ENCODE assay signal across 8 mouse cellular contexts in the genomic region with DNA sequence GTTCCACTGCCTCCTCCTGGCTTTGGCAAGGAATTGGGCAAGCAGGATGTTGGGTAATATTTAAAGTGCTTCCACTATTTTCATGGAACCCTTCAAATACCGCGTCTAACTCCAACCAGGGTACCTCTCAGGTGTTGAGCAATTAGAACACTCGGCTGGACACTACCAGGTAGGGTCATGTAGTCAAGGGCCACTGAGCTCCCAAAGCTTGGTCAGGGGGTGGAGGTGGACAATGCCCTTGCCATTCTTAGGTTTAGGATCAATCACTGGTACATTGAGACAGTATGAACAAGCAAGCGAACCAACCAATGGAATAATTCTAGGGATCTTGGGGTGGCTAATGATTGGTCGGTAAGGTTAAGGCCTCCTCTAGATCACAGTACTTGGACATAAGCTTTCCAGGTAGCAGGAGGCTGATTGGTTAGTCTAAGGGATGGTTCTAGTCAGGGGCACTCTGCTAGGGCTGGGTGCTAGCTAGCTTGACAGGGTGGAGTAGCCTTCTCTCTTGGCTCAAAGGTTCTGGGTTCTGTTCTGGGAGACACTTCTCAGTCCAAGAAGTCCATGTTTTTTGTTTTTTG. TPM values are rescaled to one million over a fixed set of nuclear protein-coding genes. Genes with fewer than 3 reads are reported as not detected.
DNase-seq lines count a peak whose midpoint lies in the region; ATAC-seq lines count a peak whose summit lies in the region.

No protein-coding gene starts in this region.

- H3K27me3 ChIP-seq in heart, embryonic 16.5 days (ENCODE audit: control insufficient read depth, insufficient read depth, low read length), result peaks cover 28% of the 10 kb centered on the region
- peaks cover 29% of the 10 kb centered on the region for H3K27me3 ChIP-seq in embryonic facial prominence, embryonic 10.5 days (replicated peaks; ENCODE audit: low read depth, poor library complexity, severe bottlenecking)
- H3K27me3 ChIP-seq in hindbrain, embryonic 14.5 days (ENCODE audit: control insufficient read depth, insufficient read depth, low read length), result 0 out of 2 replicates have a peak, but pooled peaks cover 3% of the 10 kb centered on the region
- H3K27me3 ChIP-seq in midbrain, embryonic 11.5 days (ENCODE audit: control insufficient read depth, insufficient read depth, low read length), result peaks cover 21% of the 10 kb centered on the region

- peak overlapping the region; percentile 94 for H3K4me2 ChIP-seq in heart, embryonic 16.5 days (ENCODE audit: low read depth, low read length)
- H3K4me2 ChIP-seq in hindbrain, embryonic 14.5 days (replicated peaks), result peak overlapping the region; percentile 99
- H3K4me2 ChIP-seq in midbrain, embryonic 11.5 days, result peak overlapping the region; percentile 97

- DNase-seq in heart, adult 8-10 months (ENCODE audit: low spot score), result no peak
- DNase-seq in embryonic facial prominence, embryonic 10.5 days (ENCODE audit: low spot score), result no peak
- no peak for DNase-seq in hindbrain, embryonic 14.5 days (ENCODE audit: low spot score)
- peak; percentile 61 for DNase-seq in midbrain, embryonic 11.5 days (ENCODE audit: low spot score, missing footprints)
- DNase-seq in thymus, postnatal 10 days (ENCODE audit: low spot score in 2 of 2), result no peak
- DNase-seq in frontal cortex, postnatal 14 days (ENCODE audit: low spot score in 2 of 2), result no peak
- DNase-seq in gastrocnemius, adult 8-10 months (ENCODE audit: low spot score in 2 of 2), result no peak

- peak overlapping the region; percentile 58 for H3K4me3 ChIP-seq in heart, embryonic 16.5 days (ENCODE audit: low read length)
- peak overlapping the region; percentile 65 for H3K4me3 ChIP-seq in embryonic facial prominence, embryonic 10.5 days
- H3K4me3 ChIP-seq in hindbrain, embryonic 14.5 days (replicated peaks; ENCODE audit: low read length), result peak overlapping the region; percentile 60
- peak overlapping the region; percentile 54 for H3K4me3 ChIP-seq in midbrain, embryonic 11.5 days (ENCODE audit: low read depth, low read length)

- no peaks in the 10 kb centered on the region for H3K9me3 ChIP-seq in heart, embryonic 16.5 days (replicated peaks; ENCODE audit: control insufficient read depth, low read length)
- no peaks in the 10 kb centered on the region for H3K9me3 ChIP-seq in embryonic facial prominence, embryonic 10.5 days
- no peaks in the 10 kb centered on the region for H3K9me3 ChIP-seq in hindbrain, embryonic 14.5 days (ENCODE audit: control insufficient read depth, low read length)
- H3K9me3 ChIP-seq in midbrain, embryonic 11.5 days (ENCODE audit: control insufficient read depth, low read length), result no peaks in the 10 kb centered on the region

- H3K27ac ChIP-seq in heart, embryonic 16.5 days (ENCODE audit: low read length), result no peak overlapping the region
- peak overlapping the region; percentile 92; the same call in 1 of the 2 replicates for H3K27ac ChIP-seq in embryonic facial prominence, embryonic 10.5 days (replicated peaks)
- H3K27ac ChIP-seq in hindbrain, embryonic 14.5 days, result 0 out of 2 replicates have a peak overlapping the region, but pooled peaks have one; percentile 27
- H3K27ac ChIP-seq in midbrain, embryonic 11.5 days (ENCODE audit: low read depth, low read length), result no peak overlapping the region

- peaks cover 14% of the 10 kb centered on the region for H3K36me3 ChIP-seq in heart, embryonic 16.5 days (ENCODE audit: control insufficient read depth, insufficient read depth)
- peaks cover 32% of the 10 kb centered on the region for H3K36me3 ChIP-seq in embryonic facial prominence, embryonic 10.5 days (replicated peaks)
- H3K36me3 ChIP-seq in hindbrain, embryonic 14.5 days (replicated peaks; ENCODE audit: control insufficient read depth, insufficient read depth), result peaks cover 26% of the 10 kb centered on the region
- H3K36me3 ChIP-seq in midbrain, embryonic 11.5 days (ENCODE audit: control insufficient read depth, insufficient read depth, low read length), result peaks cover 7% of the 10 kb centered on the region; the same call in 1 of the 2 replicates

- no peak overlapping the region; the same call in 1 of the 2 replicates for H3K9ac ChIP-seq in heart, embryonic 16.5 days (ENCODE audit: low read length)
- H3K9ac ChIP-seq in hindbrain, embryonic 14.5 days, result peak overlapping the region; percentile 95; the same call in 1 of the 2 replicates
- H3K9ac ChIP-seq in midbrain, embryonic 11.5 days (ENCODE audit: low read length), result no peak overlapping the region; the same call in none of the 2 replicates

- WGBS in heart, embryonic 16.5 days, result 35% methylated on average over 5 of the region's 5 CpGs
- WGBS in embryonic facial prominence, embryonic 10.5 days, result 26% methylated on average over 5 of the region's 5 CpGs
- WGBS in hindbrain, embryonic 14.5 days, result 34% methylated on average over 5 of the region's 5 CpGs
- WGBS in midbrain, embryonic 11.5 days, result 23% methylated on average over 5 of the region's 5 CpGs

- no peak for ATAC-seq in heart, embryonic 16.5 days (replicated peaks; ENCODE audit: extremely low read depth, insufficient read depth, low FRiP score)
- no peak for ATAC-seq in hindbrain, embryonic 14.5 days (ENCODE audit: low FRiP score)
- ATAC-seq in midbrain, embryonic 11.5 days (ENCODE audit: low FRiP score), result 0 out of 2 replicates have a peak, but pooled peaks have one; percentile 1

- H3K4me1 ChIP-seq in heart, embryonic 16.5 days (ENCODE audit: control insufficient read depth, insufficient read depth, low read length), result peaks cover 34% of the 10 kb centered on the region
- peaks cover 55% of the 10 kb centered on the region for H3K4me1 ChIP-seq in embryonic facial prominence, embryonic 10.5 days
- peaks cover 38% of the 10 kb centered on the region for H3K4me1 ChIP-seq in hindbrain, embryonic 14.5 days (replicated peaks; ENCODE audit: control insufficient read depth, insufficient read depth, low read length)
- H3K4me1 ChIP-seq in midbrain, embryonic 11.5 days (ENCODE audit: control insufficient read depth, insufficient read depth, low read length), result peaks cover 37% of the 10 kb centered on the region

RNA-seq across cellular contexts. Expression of a gene that starts 3.2 kb away (rescaled TPM):
- 1.3 and 1.6 TPM in 2 replicates for polyA plus RNA-seq in heart, embryonic 16.5 days (2015; fragmentation: Nextera tagmentation; extraction: Ambion mirVana)
- 1 to 10 TPM in 2 of 4 experiments, under 1 TPM in 2; 0.66 to 1.5 (median 0.89) TPM for total RNA-seq in heart, adult 8-10 months (2022)
- 5.0 and 7.3 TPM in 2 replicates for polyA plus RNA-seq in embryonic facial prominence, embryonic 10.5 days (2016; fragmentation: Nextera tagmentation; extraction: Ambion mirVana)
- 3.9 and 5.0 TPM in 2 replicates for polyA plus RNA-seq in hindbrain, embryonic 14.5 days (2014; fragmentation: Nextera tagmentation; extraction: Ambion mirVana)
- 2.3 and 3.0 TPM in 2 replicates for polyA plus RNA-seq in midbrain, embryonic 11.5 days (2014; fragmentation: Nextera tagmentation; extraction: Ambion mirVana)
- total RNA-seq in gastrocnemius, adult 8-10 months (2022), result under 1 TPM; 0.19 to 0.53 (median 0.42) TPM

RNA-seq across cellular contexts. Expression of a gene that starts 7.2 kb away (rescaled TPM):
- 3.7 and 4.3 TPM in 2 replicates for polyA plus RNA-seq in heart, embryonic 16.5 days (2015; fragmentation: Nextera tagmentation; extraction: Ambion mirVana)
- total RNA-seq in heart, adult 8-10 months (2022), result 10 to 100 TPM; 11.5 to 14.5 (median 12.6) TPM
- 6.0 and 6.1 TPM in 2 replicates for polyA plus RNA-seq in embryonic facial prominence, embryonic 10.5 days (2016; fragmentation: Nextera tagmentation; extraction: Ambion mirVana)
- 27.1 and 27.6 TPM in 2 replicates for polyA plus RNA-seq in hindbrain, embryonic 14.5 days (2014; fragmentation: Nextera tagmentation; extraction: Ambion mirVana)
- polyA plus RNA-seq in midbrain, embryonic 11.5 days (2014; fragmentation: Nextera tagmentation; extraction: Ambion mirVana), result 6.5 and 7.3 TPM in 2 replicates
- total RNA-seq in gastrocnemius, adult 8-10 months (2022), result 1 to 10 TPM; 4.8 to 7.0 (median 5.8) TPM

RNA-seq across cellular contexts. Expression of a gene that starts 8.1 kb away (rescaled TPM):
- 4.2 and 5.7 TPM in 2 replicates for polyA plus RNA-seq in heart, embryonic 16.5 days (2015; fragmentation: Nextera tagmentation; extraction: Ambion mirVana)
- 1 to 10 TPM; 1.7 to 2.9 (median 2.5) TPM for total RNA-seq in heart, adult 8-10 months (2022)
- 23.0 and 24.8 TPM in 2 replicates for polyA plus RNA-seq in embryonic facial prominence, embryonic 10.5 days (2016; fragmentation: Nextera tagmentation; extraction: Ambion mirVana)
- 8.2 and 10.1 TPM in 2 replicates for polyA plus RNA-seq in hindbrain, embryonic 14.5 days (2014; fragmentation: Nextera tagmentation; extraction: Ambion mirVana)
- 15.1 and 16.9 TPM in 2 replicates for polyA plus RNA-seq in midbrain, embryonic 11.5 days (2014; fragmentation: Nextera tagmentation; extraction: Ambion mirVana)
- 1 to 10 TPM; 1.1 to 1.5 (median 1.3) TPM for total RNA-seq in gastrocnemius, adult 8-10 months (2022)

RNA-seq across cellular contexts. Expression of a gene that starts 38.8 kb away (rescaled TPM):
- polyA plus RNA-seq in heart, embryonic 16.5 days (2015; fragmentation: Nextera tagmentation; extraction: Ambion mirVana), result 37.0 and 43.2 TPM in 2 replicates
- under 1 TPM; 0.22 to 0.66 (median 0.40) TPM for total RNA-seq in heart, adult 8-10 months (2022)
- polyA plus RNA-seq in embryonic facial prominence, embryonic 10.5 days (2016; fragmentation: Nextera tagmentation; extraction: Ambion mirVana), result 113 and 122 TPM in 2 replicates
- 11.8 and 21.2 TPM in 2 replicates for polyA plus RNA-seq in hindbrain, embryonic 14.5 days (2014; fragmentation: Nextera tagmentation; extraction: Ambion mirVana)
- polyA plus RNA-seq in midbrain, embryonic 11.5 days (2014; fragmentation: Nextera tagmentation; extraction: Ambion mirVana), result 89.9 and 98.6 TPM in 2 replicates
- total RNA-seq in gastrocnemius, adult 8-10 months (2022), result under 1 TPM; 0.10 to 0.48 (median 0.32) TPM

RNA-seq across cellular contexts. Expression of a gene that starts 43.0 kb away (rescaled TPM):
- 522 and 538 TPM in 2 replicates for polyA plus RNA-seq in heart, embryonic 16.5 days (2015; fragmentation: Nextera tagmentation; extraction: Ambion mirVana)
- total RNA-seq in heart, adult 8-10 months (2022), result 100 to 1,000 TPM; 224 to 240 (median 231) TPM
- polyA plus RNA-seq in embryonic facial prominence, embryonic 10.5 days (2016; fragmentation: Nextera tagmentation; extraction: Ambion mirVana), result 422 and 435 TPM in 2 replicates
- 1,495 and 1,569 TPM in 2 replicates for polyA plus RNA-seq in hindbrain, embryonic 14.5 days (2014; fragmentation: Nextera tagmentation; extraction: Ambion mirVana)
- polyA plus RNA-seq in midbrain, embryonic 11.5 days (2014; fragmentation: Nextera tagmentation; extraction: Ambion mirVana), result 437 and 465 TPM in 2 replicates
- total RNA-seq in gastrocnemius, adult 8-10 months (2022), result 100 to 1,000 TPM; 152 to 173 (median 158) TPM

Comparison
In these comparisons a context has a peak if more than half of its experiments do, and no peak if none do; other contexts are left out.
1. H3K27ac ChIP-seq: peak in embryonic facial prominence, embryonic 10.5 days (single experiment) and hindbrain, embryonic 14.5 days (single experiment); none in heart, embryonic 16.5 days (single experiment) and midbrain, embryonic 11.5 days (single experiment).
2. Peak in every context shown above with its lines, with median percentiles within 50 percentile points of each other: H3K4me2 ChIP-seq and H3K4me3 ChIP-seq.